ENCODE assay signal across 8 mouse cellular contexts in the genomic region with DNA sequence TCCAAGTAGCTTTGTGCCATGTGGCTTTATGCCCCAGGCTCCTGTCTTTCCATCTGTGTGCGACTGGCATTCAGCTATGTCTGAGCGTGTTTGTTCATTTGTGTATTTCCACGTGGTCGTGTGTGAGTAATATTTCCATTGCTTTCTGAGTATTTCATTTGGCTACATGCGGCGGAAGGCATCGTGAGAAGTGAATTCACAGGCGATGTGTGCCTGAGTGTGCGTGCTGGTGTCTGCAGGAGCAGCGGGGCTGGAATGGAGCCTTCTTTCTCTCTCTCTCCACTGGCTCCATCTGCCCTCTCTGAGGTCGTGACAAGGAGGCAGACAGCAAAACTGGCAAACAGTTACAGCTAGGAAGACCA. TPM values are rescaled to one million over a fixed set of nuclear protein-coding genes. Genes with fewer than 3 reads are reported as not detected.
A peak's percentile ranks its signal among the peaks of the same experiment; 100 is the strongest.
DNase-seq lines count a peak whose midpoint lies in the region; ATAC-seq and TF ChIP-seq lines count a peak whose summit lies in the region.

No protein-coding gene starts in this region.

- no peaks in the 10 kb centered on the region; the same call in 1 of the 2 replicates for H3K4me1 ChIP-seq in heart, adult 2 months (ENCODE audit: control insufficient read depth, insufficient read depth, low read length)
- peaks cover 55% of the 10 kb centered on the region for H3K4me1 ChIP-seq in forebrain, embryonic 12.5 days
- peaks cover 71% of the 10 kb centered on the region for H3K4me1 ChIP-seq in limb, embryonic 12.5 days (replicated peaks)

- peak overlapping the region; percentile 44; the same call in 1 of the 2 replicates for H3K9ac ChIP-seq in heart, adult 2 months (ENCODE audit: low read depth, low read length)
- peak overlapping the region; percentile 60 for H3K9ac ChIP-seq in forebrain, embryonic 12.5 days
- H3K9ac ChIP-seq in limb, embryonic 12.5 days (replicated peaks): peak overlapping the region; percentile 73; the same call in 1 of the 2 replicates

- peak overlapping the region; percentile 60 for H3K4me3 ChIP-seq in heart, adult 2 months
- peak overlapping the region; percentile 43 for H3K4me3 ChIP-seq in forebrain, embryonic 12.5 days (replicated peaks)
- H3K4me3 ChIP-seq in limb, embryonic 12.5 days (replicated peaks): peak overlapping the region; percentile 52

- WGBS in heart, adult 2 months: 30% methylated on average over 11 of the region's 11 CpGs
- 5% methylated on average over 11 of the region's 11 CpGs for WGBS in forebrain, embryonic 12.5 days
- WGBS in limb, embryonic 12.5 days: 16% methylated on average over 11 of the region's 11 CpGs

- DNase-seq in heart, adult 2 months: no peak
- DNase-seq in heart, postnatal 36 days: no peak
- peak; percentile 45 for DNase-seq in CD4-positive helper T cell, adult 2 months (ENCODE audit: low read depth, low spot score)
- no peak for DNase-seq in cerebellum, adult 11-12 months
- no peak for DNase-seq in urinary bladder, postnatal 10 days (ENCODE audit: low spot score)

- H3K4me2 ChIP-seq in forebrain, embryonic 12.5 days: peak overlapping the region; percentile 79
- H3K4me2 ChIP-seq in limb, embryonic 12.5 days: peak overlapping the region; percentile 91

- no peaks in the 10 kb centered on the region for H3K9me3 ChIP-seq in forebrain, embryonic 12.5 days
- H3K9me3 ChIP-seq in limb, embryonic 12.5 days: no peaks in the 10 kb centered on the region

- TF ChIP-seq CTCF in heart, adult 2 months (IDR thresholded peaks at IDR 0.05): no peak

- no peak overlapping the region for H3K27ac ChIP-seq in heart, adult 2 months
- peak overlapping the region; percentile 87 for H3K27ac ChIP-seq in forebrain, embryonic 12.5 days
- H3K27ac ChIP-seq in limb, embryonic 12.5 days: peak overlapping the region; percentile 78

- TF ChIP-seq EP300 in heart, adult 2 months (IDR thresholded peaks at IDR 0.05; ENCODE audit: insufficient read depth, low read depth, low read length): no peak

- peaks cover 2% of the 10 kb centered on the region; the same call in 1 of the 2 replicates for H3K27me3 ChIP-seq in heart, adult 2 months (ENCODE audit: control insufficient read depth, insufficient read depth, low read length)
- H3K27me3 ChIP-seq in forebrain, embryonic 12.5 days: peaks cover 97% of the 10 kb centered on the region
- H3K27me3 ChIP-seq in limb, embryonic 12.5 days: peaks cover 68% of the 10 kb centered on the region

- H3K79me2 ChIP-seq in heart, adult 2 months (replicated peaks; ENCODE audit: control insufficient read depth, insufficient read depth, low read length): no peaks in the 10 kb centered on the region

- no peaks in the 10 kb centered on the region for H3K36me3 ChIP-seq in heart, adult 2 months (ENCODE audit: control insufficient read depth, insufficient read depth, low read length)
- H3K36me3 ChIP-seq in forebrain, embryonic 12.5 days (replicated peaks): no peaks in the 10 kb centered on the region
- no peaks in the 10 kb centered on the region for H3K36me3 ChIP-seq in limb, embryonic 12.5 days

- intact Hi-C loops in heart, adult 2 months (cut with DNase I): no loop called here
- intact Hi-C loops in heart, postnatal 36 days (cut with DNase I): no loop called here

- no peak for TF ChIP-seq POLR2A in heart, adult 2 months (IDR thresholded peaks at IDR 0.05; ENCODE audit: insufficient read depth, low read depth, low read length)

- ATAC-seq in forebrain, embryonic 12.5 days (ENCODE audit: low FRiP score): peak; percentile 7; the same call in 1 of the 2 replicates
- no peak; the same call in 1 of the 2 replicates for ATAC-seq in limb, embryonic 12.5 days (ENCODE audit: insufficient number of reproducible peaks, insufficient read depth, low FRiP score, low TSS enrichment, low read depth)
- no peak for ATAC-seq in erythroid progenitor cell, adult 5-6 weeks (replicated peaks; ENCODE audit: low FRiP score, poor library complexity, severe bottlenecking)

RNA-seq across cellular contexts. Expression of gene Calcoco1, which starts 24.1 kb away (rescaled TPM):
- total RNA-seq in heart, adult 2 months (2021): 100 to 1,000 TPM in 1 of 2 experiments, 10 to 100 TPM in 1; 98.0 to 124 TPM
- polyA plus RNA-seq in heart, adult 2 months (2012; rRNA removed): 108 and 133 TPM in 2 replicates
- 100 to 1,000 TPM; 111 to 137 TPM for total RNA-seq in heart, postnatal 36 days (2021)
- 38.8 and 42.7 TPM in 2 replicates for polyA plus RNA-seq in forebrain, embryonic 12.5 days (2016; fragmentation: Nextera tagmentation; extraction: Ambion mirVana)
- polyA plus RNA-seq in limb, embryonic 12.5 days (2016; fragmentation: Nextera tagmentation; extraction: Ambion mirVana): 43.0 and 49.4 TPM in 2 replicates
- 17.6 and 21.6 TPM in 2 replicates for total RNA-seq in erythroid progenitor cell, adult 5-6 weeks (2015; ENCODE audit: low replicate concordance)
- 34.1 and 40.8 TPM in 2 replicates for total RNA-seq in erythroid progenitor cell, adult 5-6 weeks (2017; ENCODE audit: low replicate concordance)
